Mouse (Mus musculus) cerebellum, postnatal 36 days (tissue): ENCODE results near the gene Bean1.

Source experiments
- DNase-seq, 2 experiments: peaks; one replicate each; pipeline ENCODE4 v3.0.0; 2021 to 2022; ENCODE audit warnings: mixed read lengths in 2 of 2

Bean1 gene

DNA sequence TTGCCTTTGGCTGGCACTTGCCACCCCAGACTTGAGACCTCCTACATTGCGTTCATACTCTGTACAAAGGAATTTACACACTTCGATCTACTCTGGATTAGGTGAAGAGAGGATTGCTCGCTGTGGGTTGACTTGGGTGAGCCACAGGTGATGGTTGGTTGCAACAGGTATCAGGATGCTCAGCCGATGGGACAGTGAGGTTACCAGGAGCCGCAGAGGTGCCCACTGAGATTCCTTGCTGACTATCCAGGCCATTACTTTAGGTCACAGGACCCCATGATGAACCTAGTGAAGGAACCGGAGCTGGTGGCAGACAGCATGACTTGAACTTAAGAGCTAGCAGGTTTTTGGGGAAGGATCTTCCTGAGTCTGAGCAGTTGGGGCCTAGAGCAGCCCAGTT is 2.2 kb downstream of the Bean1 start:
- DNase-seq = no peak

GRCm38 (mm10) chr8:104175848-104176527 is 5.7 kb downstream of the Bean1 start:
- no peak for DNase-seq

DNA sequence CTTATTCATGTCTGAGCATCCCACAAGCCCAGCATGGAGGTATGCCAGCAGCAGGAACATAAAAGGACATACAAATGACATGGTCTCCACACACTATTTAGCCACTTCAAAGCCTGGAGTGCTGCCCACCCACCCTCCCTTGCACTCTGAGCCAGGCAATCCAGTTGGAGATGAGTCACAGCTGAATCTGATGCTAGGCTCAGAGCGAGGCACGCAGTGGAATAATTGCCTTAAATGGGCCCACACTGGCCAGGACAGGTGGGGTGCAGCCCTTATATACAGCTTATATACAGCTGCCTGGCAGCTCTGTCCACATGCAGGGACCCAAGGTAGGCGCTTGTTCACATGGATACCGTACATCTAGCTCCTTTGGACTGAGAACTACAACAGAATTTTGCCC is 6.8 kb downstream of the Bean1 start:
- DNase-seq = no peak

GRCm38 (mm10) chr8:104184905-104185304 is 14.7 kb downstream of the Bean1 start:
- no peak for DNase-seq

DNA sequence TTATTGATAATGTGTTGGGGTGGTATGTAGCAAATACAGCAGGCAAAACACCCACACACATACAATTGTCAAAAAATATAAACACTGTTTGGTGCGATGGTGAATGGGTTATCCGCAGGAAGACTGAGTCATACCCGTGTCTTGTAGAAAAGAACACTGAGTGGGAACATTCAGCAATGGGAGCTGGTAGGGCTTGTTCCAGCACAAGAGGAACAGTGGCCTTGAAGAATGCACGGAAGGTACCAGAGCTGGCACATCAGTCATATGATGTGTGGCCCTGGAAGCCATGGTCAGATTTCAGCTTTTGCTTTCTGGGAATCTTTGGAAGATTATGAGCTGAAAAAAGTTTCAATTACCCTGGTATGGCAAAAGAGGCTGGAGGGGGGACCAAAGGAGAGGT is 16.6 kb downstream of the Bean1 start:
- no peak for DNase-seq

DNA sequence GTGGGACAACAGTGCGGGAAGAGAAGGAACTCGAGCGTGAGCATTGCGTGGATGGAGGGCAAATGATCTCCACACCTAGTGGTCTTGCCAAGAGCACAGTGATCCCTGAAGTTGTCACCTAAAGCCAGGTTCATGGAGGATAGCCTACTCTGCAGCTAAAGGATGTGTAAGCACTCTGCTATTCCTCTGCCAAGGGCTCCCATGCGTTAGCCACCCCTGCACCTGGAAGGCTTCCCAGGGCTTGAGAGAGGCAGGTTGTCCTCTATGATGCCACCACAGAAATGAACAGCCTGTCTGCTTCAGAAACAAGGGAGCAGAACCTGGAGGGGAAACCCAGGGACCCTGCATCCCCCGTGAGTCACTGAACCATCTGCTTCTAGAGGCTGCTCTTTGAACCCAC is 17.4 kb downstream of the Bean1 start:
- no peak for DNase-seq

DNA sequence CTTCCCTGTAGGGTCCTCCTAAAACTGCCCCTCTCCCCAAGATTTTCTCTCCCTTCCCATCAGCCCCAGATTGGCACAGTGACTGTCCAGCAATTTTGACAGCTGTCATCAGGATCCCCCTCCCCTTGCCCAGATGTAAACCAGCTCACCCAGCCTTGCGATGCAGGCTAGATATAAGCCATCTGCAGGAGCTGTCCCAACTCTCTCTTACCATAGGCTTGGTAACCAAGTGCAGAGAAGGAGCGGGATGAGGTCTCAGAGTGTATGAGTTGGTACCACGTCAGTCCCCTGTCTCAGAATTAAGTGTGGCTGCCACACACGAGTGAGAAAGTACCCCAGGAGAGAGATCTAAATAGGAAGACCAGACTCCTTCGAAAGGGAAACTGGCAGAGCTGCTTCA is 18.2 kb downstream of the Bean1 start:
- no peak for DNase-seq

DNA sequence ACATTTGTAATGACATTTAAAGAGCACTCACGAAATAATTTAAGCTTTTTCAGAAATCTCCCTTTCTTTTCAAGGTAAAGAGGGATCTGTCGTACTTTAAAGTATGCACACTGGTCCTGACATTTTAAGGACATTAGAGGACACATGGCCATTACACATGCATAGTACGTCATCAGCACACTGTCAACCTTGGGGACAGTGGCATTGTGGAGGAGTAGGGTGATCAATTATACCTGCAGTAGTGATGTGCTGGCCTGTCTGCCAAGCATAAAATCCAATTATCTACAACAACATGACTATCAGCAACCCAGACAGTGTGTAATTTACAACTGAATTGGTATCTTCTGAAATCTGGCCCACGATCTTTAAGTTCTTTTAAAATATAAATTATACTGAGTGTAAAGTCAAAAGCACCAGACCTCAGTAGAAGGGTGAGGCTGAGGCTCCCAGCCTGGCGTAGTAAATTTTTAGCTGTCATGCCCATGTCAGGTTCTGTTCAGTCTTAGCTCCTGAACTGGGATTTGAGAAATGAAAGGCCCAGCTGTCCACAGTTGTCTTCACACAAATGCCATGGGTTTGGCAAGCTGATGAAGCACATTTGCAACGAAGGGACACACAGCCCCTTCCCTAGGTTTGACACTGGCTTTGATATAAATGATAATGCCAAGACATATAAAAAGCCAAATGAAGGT is 20.7 kb downstream of the Bean1 start:
- no peak for DNase-seq

- no peak for DNase-seq
Measured at GRCm38 (mm10) chr8:104191496-104191895, 21.3 kb downstream of the Bean1 start.

- no peak for DNase-seq
Measured at GRCm38 (mm10) chr8:104199802-104200201, 29.6 kb downstream of the Bean1 start.

DNA sequence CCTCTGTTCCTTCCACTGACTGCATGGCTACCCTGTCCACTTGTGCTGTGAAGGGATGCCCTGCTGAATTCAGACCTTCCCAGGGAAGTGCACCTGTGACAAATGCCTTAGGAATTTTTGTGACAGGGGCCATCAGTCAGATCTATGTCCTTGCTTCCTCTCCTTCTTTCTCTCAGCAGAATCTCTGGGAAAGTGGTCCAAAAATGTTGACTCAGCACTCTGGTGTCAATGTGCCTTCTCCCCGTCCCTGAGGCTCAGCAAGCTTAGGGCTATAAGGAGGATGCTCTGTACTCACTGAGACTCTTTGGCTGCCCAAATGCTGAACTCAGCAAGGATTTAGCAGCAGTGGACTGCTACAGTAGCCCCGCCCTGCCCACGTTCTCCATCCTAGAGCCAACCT is 31.4 kb downstream of the Bean1 start:
- no peak for DNase-seq

DNA sequence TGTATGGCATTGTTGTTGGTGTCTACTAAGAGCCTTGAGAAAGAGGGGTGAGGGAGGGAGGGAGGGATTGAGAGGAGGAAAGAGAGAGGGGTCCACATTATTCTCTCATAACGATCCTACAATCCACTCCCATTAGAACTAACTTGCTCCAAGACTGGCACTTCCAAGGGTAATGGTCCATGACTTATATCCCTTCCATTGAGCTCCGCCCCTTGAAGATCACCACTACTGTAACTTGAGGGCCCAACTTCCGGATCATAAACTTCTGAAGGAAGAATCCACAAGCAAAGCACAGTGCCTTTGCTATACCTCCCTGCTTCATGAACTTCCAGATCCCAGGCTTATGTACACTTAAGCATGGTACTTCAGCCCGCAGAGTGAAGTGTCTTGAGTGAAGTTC is 32.1 kb downstream of the Bean1 start:
- DNase-seq = no peak

DNA sequence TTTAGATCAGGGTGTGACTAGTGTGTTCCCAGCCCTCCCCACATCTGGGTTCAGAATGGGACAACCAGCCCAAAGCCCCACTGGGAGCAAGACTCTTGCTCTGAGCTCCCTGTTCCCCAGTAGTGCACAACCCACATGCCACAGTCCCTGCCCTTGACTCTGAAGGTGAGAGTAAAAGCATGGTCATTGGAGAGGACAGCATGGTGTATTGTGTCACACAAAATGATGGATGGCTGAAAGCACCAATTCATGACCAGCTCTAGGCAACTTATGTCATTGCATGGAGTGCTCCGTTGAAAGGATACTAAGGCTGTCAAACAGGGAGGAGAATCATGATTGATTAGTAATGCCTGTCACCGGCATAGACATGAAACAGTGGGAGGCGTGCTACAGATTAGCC is 35.0 kb downstream of the Bean1 start:
- no peak for DNase-seq

DNA sequence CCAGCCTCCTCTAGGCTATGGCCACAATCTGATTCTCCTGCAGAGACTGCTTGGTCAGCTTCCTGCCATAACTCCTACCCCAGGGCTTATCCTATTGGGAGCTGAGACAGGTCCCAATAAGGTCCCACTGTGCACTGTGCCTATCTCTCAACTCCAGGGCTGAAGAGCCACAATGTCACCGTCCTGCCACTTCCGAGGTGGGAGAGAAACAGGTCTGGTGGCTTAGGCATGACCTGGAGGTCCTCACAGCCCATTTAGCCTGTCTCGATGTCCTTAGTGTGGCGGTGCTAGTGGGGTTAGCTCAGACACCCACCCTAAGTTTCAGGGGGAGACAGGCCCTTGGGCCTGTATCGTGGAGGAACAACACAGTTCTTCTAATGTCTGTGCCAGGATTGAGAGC is 47.4 kb downstream of the Bean1 start:
- DNase-seq = no peak

- peak in 1 of 2 experiments; percentile 18 for DNase-seq
Measured at GRCm38 (mm10) chr8:104219079-104219478, 48.8 kb downstream of the Bean1 start.

DNA sequence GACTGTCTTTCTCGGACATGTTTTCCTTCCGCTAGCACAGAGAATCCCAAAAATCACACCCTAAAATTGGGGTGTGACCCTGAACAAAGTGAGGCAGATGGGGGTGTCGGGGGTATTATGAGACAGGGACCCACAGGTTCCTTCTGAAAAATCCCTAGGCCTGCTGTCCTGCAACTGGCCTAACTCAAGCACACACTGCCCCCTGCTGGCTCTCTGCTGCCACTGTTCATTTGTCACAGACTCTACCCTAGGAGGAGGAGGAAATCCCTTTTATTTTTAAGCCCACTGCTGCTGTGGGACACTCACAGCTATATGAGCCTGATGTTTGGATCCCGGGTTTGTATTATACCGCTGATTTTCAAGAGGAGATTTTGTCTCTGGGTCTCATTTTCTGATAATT is 49.6 kb downstream of the Bean1 start:
- DNase-seq = peak; percentile 66

- DNase-seq = no peak
Measured at GRCm38 (mm10) chr8:104227048-104227447, 56.8 kb downstream of the Bean1 start.

GRCm38 (mm10) chr8:104230377-104230776 is 60.1 kb downstream of the Bean1 start:
- no peak for DNase-seq

- DNase-seq = no peak
Measured at GRCm38 (mm10) chr8:104232039-104232438, 61.8 kb downstream of the Bean1 start.

GRCm38 (mm10) chr8:104232919-104233318 is 62.7 kb downstream of the Bean1 start:
- DNase-seq = no peak

DNA sequence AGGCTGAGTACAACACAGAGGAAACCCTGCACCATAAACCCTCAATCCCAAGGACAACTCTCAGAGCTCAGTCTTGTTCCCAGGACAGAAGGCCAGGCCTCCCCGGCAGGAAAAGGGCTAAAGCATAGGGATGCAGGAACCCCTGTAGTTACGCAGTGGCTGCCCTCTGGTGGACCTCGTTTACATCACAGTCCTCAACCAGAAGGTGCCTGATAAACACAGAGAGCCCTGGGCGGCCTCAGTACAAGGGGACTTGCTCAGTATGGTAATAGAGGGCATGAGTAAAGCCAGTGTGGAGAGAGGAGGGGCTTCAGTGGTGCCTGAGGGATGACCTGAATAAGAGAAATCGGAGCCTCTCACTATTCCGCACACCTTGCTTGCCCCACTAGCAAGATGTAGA is 64.3 kb downstream of the Bean1 start:
- no peak for DNase-seq

GRCm38 (mm10) chr8:104239418-104239861 is 69.2 kb downstream of the Bean1 start:
- DNase-seq = no peak

DNA sequence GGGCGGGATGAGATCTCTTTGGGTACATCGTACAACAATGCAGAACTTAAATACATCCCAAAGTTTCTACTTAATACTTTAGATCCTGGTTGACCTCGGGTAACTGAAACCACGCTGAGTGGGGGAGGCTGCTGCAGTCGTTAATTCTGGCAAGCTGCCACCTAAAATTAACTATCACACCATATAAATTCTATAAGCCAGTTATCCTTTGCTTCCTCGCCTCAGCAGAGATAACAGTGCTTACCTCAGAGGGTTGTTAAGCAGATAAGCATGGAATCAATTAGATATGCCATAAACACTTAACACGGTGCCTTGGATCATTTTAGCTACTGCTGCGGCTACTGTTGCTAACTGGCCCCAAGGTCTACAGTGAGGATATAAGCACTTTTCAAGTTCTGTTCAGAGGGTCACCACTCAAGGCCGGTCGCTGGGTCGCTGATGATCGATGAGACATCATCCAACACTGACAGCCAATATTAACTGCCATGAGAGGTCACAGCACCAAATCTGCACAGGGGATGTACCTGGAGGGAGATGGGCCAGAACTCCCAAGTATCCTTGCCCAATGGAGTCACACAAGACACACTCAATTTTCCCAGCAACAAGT is 71.9 kb downstream of the Bean1 start:
- DNase-seq = no peak

DNA sequence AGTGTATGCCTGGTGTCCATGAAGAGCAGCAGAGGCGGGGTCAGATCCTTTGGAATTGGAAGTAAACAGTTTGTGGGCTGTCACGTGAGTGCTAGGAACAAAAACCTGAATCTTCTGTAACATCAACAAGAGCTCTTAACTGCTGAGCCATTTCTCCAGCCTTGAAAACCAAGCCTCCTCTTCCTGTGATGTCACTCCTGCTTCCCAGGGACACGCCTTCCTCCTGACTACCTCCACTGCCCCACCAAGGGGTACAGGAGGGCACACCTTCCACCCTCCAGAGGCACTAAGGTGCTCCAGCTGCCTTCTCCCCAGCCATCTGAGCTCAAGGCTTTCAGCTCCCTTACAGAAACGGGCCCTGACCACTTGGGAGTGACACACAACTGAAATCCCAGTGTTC is 76.4 kb downstream of the Bean1 start:
- DNase-seq = no peak
